Mouse (Mus musculus) right cerebral cortex, postnatal 14 days (tissue): ENCODE results near the gene Gm28047.

Source experiments
- DNase-seq: peaks from one replicate; pipeline ENCODE4 v3.0.0; 2022

The Gm28047 gene

DNA sequence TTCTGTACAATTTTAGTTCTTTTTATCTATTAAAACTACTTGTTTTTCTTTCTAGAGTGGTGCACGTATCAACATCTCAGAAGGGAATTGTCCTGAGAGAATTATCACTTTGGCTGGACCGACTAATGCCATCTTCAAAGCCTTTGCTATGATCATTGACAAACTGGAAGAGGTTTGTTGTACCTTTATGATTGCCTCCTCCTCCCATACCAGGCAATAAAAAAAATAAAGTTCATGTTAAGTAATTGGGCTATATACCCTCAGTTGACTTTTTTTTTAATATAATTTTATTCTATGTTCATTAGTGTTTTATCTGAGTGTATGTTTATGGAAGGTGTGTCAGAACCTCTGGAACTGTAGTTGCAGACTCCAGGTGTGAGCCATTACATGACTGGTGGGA, 150.3 kb downstream of the Gm28047 start:
- DNase-seq, result no peak
